Mouse (Mus musculus): Measurements from ENCODE around the gene Smox. TPM values are rescaled to one million over a fixed set of nuclear protein-coding genes. Genes with fewer than 3 reads are reported as not detected.

Gene Smox
- total and polyA plus RNA-seq, 3 experiments = 2.2 to 5.5 TPM; not detected in 1

DNA sequence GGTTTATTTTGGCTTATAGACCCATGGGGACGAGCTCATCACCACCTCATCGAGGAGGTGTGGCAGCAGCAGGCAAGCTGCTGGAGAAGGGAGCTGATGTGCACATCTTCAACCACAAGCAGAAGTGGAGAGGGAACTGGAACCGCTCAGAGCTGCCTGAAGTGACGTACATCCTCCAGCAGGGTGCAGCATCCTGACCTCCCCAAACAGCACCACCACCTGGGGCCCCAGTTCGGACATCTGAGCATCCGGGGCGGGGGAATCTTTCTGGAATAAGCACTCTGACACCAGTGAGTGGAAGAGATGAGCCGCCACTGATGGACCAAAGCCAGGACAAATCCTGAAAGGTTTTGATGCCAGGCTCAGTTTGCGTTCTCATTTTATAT lies 39.3 kb downstream of the Smox start:
- no peak overlapping the region for H3K4me3 ChIP-seq (ENCODE audit: control insufficient read depth in 1 of 2, insufficient read depth in 1 of 2, low read depth in 2 of 2, low read length in 2 of 2)

DNA sequence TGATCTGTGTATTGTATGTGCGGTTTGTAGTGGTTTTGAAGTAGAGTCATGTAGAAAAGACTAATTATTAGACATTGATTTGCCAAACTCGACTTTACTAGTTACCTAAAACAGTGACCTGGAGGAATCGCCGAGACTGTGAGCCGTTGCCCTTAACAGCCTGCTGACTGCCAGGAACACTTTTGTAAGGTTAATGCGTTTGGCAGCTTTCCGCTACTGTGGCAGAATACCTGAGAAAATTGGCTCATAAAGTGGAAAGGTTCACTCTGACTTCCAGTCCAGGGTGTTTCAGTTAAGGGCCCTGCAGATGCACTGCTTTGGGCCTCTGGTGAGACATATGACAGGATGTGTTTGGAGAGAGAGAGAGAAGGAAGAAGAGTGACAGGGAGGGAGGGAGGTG lies 40.0 kb downstream of the Smox start:
- H3K4me1 ChIP-seq (ENCODE audit: control insufficient read depth in 1 of 2, insufficient read depth in 2 of 2, low read length in 2 of 2) = peaks cover 2 to 6% of the 10 kb centered on the region in 2 experiments; a peak in 2 of 4 replicates
- H3K4me3 ChIP-seq (ENCODE audit: control insufficient read depth in 1 of 2, insufficient read depth in 1 of 2, low read depth in 2 of 2, low read length in 2 of 2) = no peak overlapping the region

More for the DNA sequence above, 39.3 kb downstream of the Smox start:
- peak; percentile 83 for DNase-seq (ENCODE audit: low read depth, low spot score)
- Histone ChIP-seq H3K9ac (ENCODE audit: control insufficient read depth, low read depth, low read length, poor library complexity, severe bottlenecking) (no peak overlapping the region), H3K36me3 (ENCODE audit: control insufficient read depth in 1 of 2, insufficient read depth in 2 of 2, low read length in 2 of 2) (peaks cover 0 to 4% of the 10 kb centered on the region in 2 experiments; a peak in 1 of 4 replicates), H3K27ac (ENCODE audit: control insufficient read depth, low read depth, low read length) (no peak overlapping the region), H3K79me2 (ENCODE audit: control insufficient read depth, insufficient read depth, low read length, poor library complexity) (no peaks in the 10 kb centered on the region), H3K4me1 (ENCODE audit: control insufficient read depth in 1 of 2, insufficient read depth in 2 of 2, low read length in 2 of 2) (peaks cover 2 to 6% of the 10 kb centered on the region in 2 experiments; a peak in 2 of 4 replicates), H3K9me3 (replicated peaks; ENCODE audit: insufficient read depth, low read length) (no peaks in the 10 kb centered on the region), H3K27me3 (ENCODE audit: control insufficient read depth in 1 of 2, insufficient read depth in 2 of 2, low read length in 2 of 2) (no peaks in the 10 kb centered on the region; a peak in 1 of 4 replicates)
- TF ChIP-seq POLR2AphosphoS2 (IDR thresholded peaks at IDR 0.05; ENCODE audit: low read length) = no peak
- TF ChIP-seq USF2 (IDR thresholded peaks at IDR 0.05; ENCODE audit: borderline replicate concordance in 1 of 2, insufficient read depth in 1 of 2, low read depth in 1 of 2, low read length in 2 of 2) = no peak
- no peak for TF ChIP-seq MAZ (IDR thresholded peaks at IDR 0.05; ENCODE audit: low read depth, low read length)
- TF ChIP-seq GABPA (IDR thresholded peaks at IDR 0.05; ENCODE audit: low read depth, low read length) = no peak
- TF ChIP-seq SMC3 (IDR thresholded peaks at IDR 0.05; ENCODE audit: low read depth, low read length) = peak; percentile 52
- TF ChIP-seq ZC3H11A (IDR thresholded peaks at IDR 0.05; ENCODE audit: low read depth, low read length) = 0 out of 2 replicates have a peak, but pooled peaks have one; percentile 14
- TF ChIP-seq CTCF (IDR thresholded peaks at IDR 0.05 in 2 of 3, conservative IDR thresholded peaks at IDR 0.05 in 1 of 3; ENCODE audit: control insufficient read depth in 1 of 3, insufficient read depth in 1 of 3, low read depth in 2 of 3, low read length in 3 of 3, poor library complexity in 1 of 3, severe bottlenecking in 1 of 3) = peak; percentile 72 to 90 (median 75)

DNA sequence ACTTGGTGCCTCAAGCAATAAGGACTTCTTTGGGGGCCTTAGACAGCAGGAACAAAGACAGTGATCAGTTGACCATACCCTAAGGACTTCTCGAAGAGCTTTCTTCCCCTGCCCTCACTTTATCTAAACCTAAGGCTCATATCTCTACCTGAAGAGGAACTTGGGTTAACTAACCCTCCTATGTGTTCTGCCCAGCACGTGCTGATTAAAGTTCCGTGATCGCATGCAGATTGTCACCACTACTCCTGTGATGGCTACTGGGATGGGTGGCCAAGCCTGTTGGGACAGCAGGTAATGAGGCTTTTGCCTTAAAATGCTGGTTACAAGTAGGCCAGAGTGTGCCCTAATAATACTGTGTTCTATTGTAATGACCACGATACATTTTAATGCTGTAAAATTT lies 43.9 kb downstream of the Smox start:
- peaks cover 0 to 4% of the 10 kb centered on the region in 2 experiments; a peak in 1 of 4 replicates for H3K36me3 ChIP-seq (ENCODE audit: control insufficient read depth in 1 of 2, insufficient read depth in 2 of 2, low read length in 2 of 2)
- no peaks in the 10 kb centered on the region for H3K79me2 ChIP-seq (ENCODE audit: control insufficient read depth, insufficient read depth, low read length, poor library complexity)
- H3K4me1 ChIP-seq (ENCODE audit: control insufficient read depth in 1 of 2, insufficient read depth in 2 of 2, low read length in 2 of 2) = peaks cover 2 to 6% of the 10 kb centered on the region in 2 experiments; a peak in 2 of 4 replicates
- TF ChIP-seq MXI1 (IDR thresholded peaks at IDR 0.05; ENCODE audit: low read depth, low read length) (no peak), ELF1 (IDR thresholded peaks at IDR 0.05; ENCODE audit: low read depth, low read length) (no peak), SIN3A (IDR thresholded peaks at IDR 0.05; ENCODE audit: low read length) (no peak), UBTF (IDR thresholded peaks at IDR 0.05; ENCODE audit: borderline replicate concordance, insufficient read depth, low read depth, low read length) (no peak), CTCF (IDR thresholded peaks at IDR 0.05 in 2 of 3, conservative IDR thresholded peaks at IDR 0.05 in 1 of 3; ENCODE audit: control insufficient read depth in 1 of 3, insufficient read depth in 1 of 3, low read depth in 2 of 3, low read length in 3 of 3, poor library complexity in 1 of 3, severe bottlenecking in 1 of 3) (no peak), GATA1 (IDR thresholded peaks at IDR 0.05; ENCODE audit: low read depth, low read length) (0 out of 2 replicates have a peak, but pooled peaks have one; percentile 21), EP300 (IDR thresholded peaks at IDR 0.05; ENCODE audit: low read depth in 1 of 2, low read length in 2 of 2) (peak in 1 of 2 experiments; percentile 23; a peak in 1 of 4 replicates), BHLHE40 (IDR thresholded peaks at IDR 0.05; ENCODE audit: borderline replicate concordance, low read depth, low read length) (peak; percentile 94), USF1 (IDR thresholded peaks at IDR 0.05; ENCODE audit: low read depth, low read length) (peak; percentile 20; the same call in 1 of the 2 replicates), MAX (IDR thresholded peaks at IDR 0.05; ENCODE audit: low read length) (peak; percentile 43; the same call in 1 of the 2 replicates), KAT2A (conservative IDR thresholded peaks at IDR 0.05; ENCODE audit: low read depth, low read length) (no peak)
- DNase-seq (ENCODE audit: low read depth, low spot score) = peak; percentile 11
- no peak overlapping the region for H3K4me3 ChIP-seq (ENCODE audit: control insufficient read depth in 1 of 2, insufficient read depth in 1 of 2, low read depth in 2 of 2, low read length in 2 of 2)
- no peak overlapping the region for H3K27ac ChIP-seq (ENCODE audit: control insufficient read depth, low read depth, low read length)
- H3K9ac ChIP-seq (ENCODE audit: control insufficient read depth, low read depth, low read length, poor library complexity, severe bottlenecking) = no peak overlapping the region
- H3K9me3 ChIP-seq (replicated peaks; ENCODE audit: insufficient read depth, low read length) = no peaks in the 10 kb centered on the region
- H3K27me3 ChIP-seq (ENCODE audit: control insufficient read depth in 1 of 2, insufficient read depth in 2 of 2, low read length in 2 of 2) = no peaks in the 10 kb centered on the region; a peak in 1 of 4 replicates

More for the DNA sequence above, 40.0 kb downstream of the Smox start:
- TF ChIP-seq ETS1 (IDR thresholded peaks at IDR 0.05; ENCODE audit: low read depth, low read length) (no peak), ZKSCAN1 (IDR thresholded peaks at IDR 0.05; ENCODE audit: low read depth, low read length) (no peak), MAX (IDR thresholded peaks at IDR 0.05; ENCODE audit: low read length) (no peak), POLR2AphosphoS2 (IDR thresholded peaks at IDR 0.05; ENCODE audit: low read length) (no peak), RCOR1 (IDR thresholded peaks at IDR 0.05; ENCODE audit: low read depth, low read length) (no peak), MEF2A (IDR thresholded peaks at IDR 0.05; ENCODE audit: extremely low read depth, insufficient replicate concordance, low read depth, low read length, poor library complexity, severe bottlenecking) (no peak), E2F4 (IDR thresholded peaks at IDR 0.05; ENCODE audit: borderline replicate concordance, low read depth, low read length) (no peak), SIN3A (IDR thresholded peaks at IDR 0.05; ENCODE audit: low read length) (no peak), TAL1 (IDR thresholded peaks at IDR 0.05; ENCODE audit: low read length) (no peak), POLR2AphosphoS5 (IDR thresholded peaks at IDR 0.05; ENCODE audit: borderline replicate concordance, low read depth, low read length) (no peak), USF1 (IDR thresholded peaks at IDR 0.05; ENCODE audit: low read depth, low read length) (no peak), UBTF (IDR thresholded peaks at IDR 0.05; ENCODE audit: borderline replicate concordance, insufficient read depth, low read depth, low read length) (no peak)
- H3K36me3 ChIP-seq (ENCODE audit: control insufficient read depth in 1 of 2, insufficient read depth in 2 of 2, low read length in 2 of 2) = peaks cover 0 to 4% of the 10 kb centered on the region in 2 experiments; a peak in 1 of 4 replicates
- H3K9ac ChIP-seq (ENCODE audit: control insufficient read depth, low read depth, low read length, poor library complexity, severe bottlenecking) = no peak overlapping the region
- no peaks in the 10 kb centered on the region; a peak in 1 of 4 replicates for H3K27me3 ChIP-seq (ENCODE audit: control insufficient read depth in 1 of 2, insufficient read depth in 2 of 2, low read length in 2 of 2)
- no peaks in the 10 kb centered on the region for H3K79me2 ChIP-seq (ENCODE audit: control insufficient read depth, insufficient read depth, low read length, poor library complexity)
- no peak overlapping the region for H3K27ac ChIP-seq (ENCODE audit: control insufficient read depth, low read depth, low read length)
- H3K9me3 ChIP-seq (replicated peaks; ENCODE audit: insufficient read depth, low read length) = no peaks in the 10 kb centered on the region
- DNase-seq (ENCODE audit: low read depth, low spot score) = no peak
